Mouse (Mus musculus) activated CD4-positive, CD25-positive, alpha-beta regulatory T cell (primary cell): ENCODE measurements around the gene Vmn2r114. TPM values are rescaled to one million over a fixed set of nuclear protein-coding genes. Genes with fewer than 3 reads are reported as not detected.

Source experiments
- polyA plus RNA-seq, 2 experiments: library from polyadenylated mRNA; unstranded; fragments of 100-300 nt; shearing (Covaris generic); gene quantifications; one replicate each; pipeline ENCODE4 v1.2.1; 2017

Gene Vmn2r114
- under 1 TPM; 0.10 to 0.15 TPM for polyA plus RNA-seq

GRCm38 (mm10) chr17:23312437-23312836 lies at the start of gene Vmn2r114:
Vmn2r114 (minus strand) TSS chr17:23312537.

GRCm38 (mm10) chr17:23343441-23343840 lies 31.1 kb upstream of the Vmn2r114 start, which contains the start of gene Vmn2r115:
Vmn2r115 (plus strand) TSS chr17:23343741.

Other genes starting within 250 kb of the Vmn2r114 start
- gene Zfp40, start 119.3 kb downstream of the Vmn2r114 start, polyA plus RNA-seq = 1 to 10 TPM; 5.8 to 8.9 TPM
- gene Vmn2r115, start 31.2 kb upstream of the Vmn2r114 start, polyA plus RNA-seq = under 1 TPM; 0.01 to 0.28 TPM
- under 1 TPM in 1 of 2 experiments, not detected in 1; 0.07 TPM for gene Vmn2r116, start 72.1 kb upstream of the Vmn2r114 start, polyA plus RNA-seq
- gene Vmn2r117, start 167.2 kb upstream of the Vmn2r114 start, polyA plus RNA-seq = under 1 TPM in 1 of 2 experiments, not detected in 1; 0.02 TPM